Mouse (Mus musculus) thymus, adult 2 months (tissue): ENCODE measurements around the gene Daam1.

Experiments
- CTCF ChIP-seq: fragments of 200-500 bp; IDR thresholded peaks from 2 replicates; pipeline ENCODE4 v1.5.1; 2012; ENCODE audit warnings: mild to moderate bottlenecking, control low read depth, low read length, moderate library complexity, borderline replicate concordance; ENCODE audit not compliant: control insufficient read depth, poor library complexity, insufficient read depth; ENCODE audit errors: extremely low read depth
- POLR2A ChIP-seq: fragments of 200-500 bp; IDR thresholded peaks from 2 replicates; pipeline ENCODE4 v1.6.1; 2012; ENCODE audit warnings: mild to moderate bottlenecking, low read length, control low read depth, moderate library complexity; ENCODE audit not compliant: control insufficient read depth, poor library complexity, insufficient read depth; ENCODE audit errors: extremely low read depth

DNA sequence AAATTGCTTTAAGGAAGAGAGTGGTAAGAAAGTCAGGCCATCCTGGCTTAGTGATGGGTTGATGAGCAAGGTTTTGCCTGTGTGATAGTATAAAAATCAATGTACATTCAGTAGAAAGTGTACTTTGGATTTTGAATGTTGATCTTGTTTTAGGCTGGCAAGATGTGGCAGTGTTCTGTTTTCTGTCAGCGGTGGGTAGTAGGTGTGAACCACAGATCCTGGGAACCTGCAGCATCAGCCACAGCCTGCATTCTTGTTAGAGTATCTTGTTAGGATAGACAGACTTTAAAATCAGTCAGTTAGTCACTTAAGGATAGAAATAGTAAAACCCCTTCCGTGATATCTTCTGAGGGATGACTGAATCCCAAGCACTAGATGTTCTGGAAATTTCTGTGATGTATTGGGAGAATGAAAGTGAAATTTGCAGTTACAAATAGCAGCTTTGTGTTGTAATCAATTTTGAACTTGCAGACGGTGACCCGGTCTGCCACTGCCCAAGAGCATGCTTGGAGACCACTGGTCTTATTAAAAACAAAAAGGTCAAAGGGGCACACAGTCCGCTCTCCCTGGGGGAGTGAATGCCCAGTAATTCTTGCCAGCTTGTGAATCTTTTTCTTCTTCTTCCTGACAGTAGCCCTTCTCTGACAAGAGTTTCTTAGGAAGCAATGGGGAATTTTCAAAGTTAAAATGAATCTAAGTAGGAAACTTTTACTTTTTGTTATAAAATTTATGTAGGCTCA is 17.3 kb downstream of the Daam1 start:
- TF ChIP-seq CTCF (no peak), POLR2A (no peak)
